Mouse (Mus musculus): Measurements from ENCODE around the gene Pclo. TPM values are rescaled to one million over a fixed set of nuclear protein-coding genes. Genes with fewer than 3 reads are reported as not detected.
"Not testable (repeated sequence)": the region's sequence is repeated elsewhere in the genome, so short reads cannot be mapped to it uniquely, and the experiment has no call there.

Gene Pclo
- total RNA-seq (2021), result 1 to 10 TPM; 3.5 to 6.7 TPM
- long read RNA-seq, experiment 1, result 0 reads
- long read RNA-seq, experiment 2, result 0 reads

DNA sequence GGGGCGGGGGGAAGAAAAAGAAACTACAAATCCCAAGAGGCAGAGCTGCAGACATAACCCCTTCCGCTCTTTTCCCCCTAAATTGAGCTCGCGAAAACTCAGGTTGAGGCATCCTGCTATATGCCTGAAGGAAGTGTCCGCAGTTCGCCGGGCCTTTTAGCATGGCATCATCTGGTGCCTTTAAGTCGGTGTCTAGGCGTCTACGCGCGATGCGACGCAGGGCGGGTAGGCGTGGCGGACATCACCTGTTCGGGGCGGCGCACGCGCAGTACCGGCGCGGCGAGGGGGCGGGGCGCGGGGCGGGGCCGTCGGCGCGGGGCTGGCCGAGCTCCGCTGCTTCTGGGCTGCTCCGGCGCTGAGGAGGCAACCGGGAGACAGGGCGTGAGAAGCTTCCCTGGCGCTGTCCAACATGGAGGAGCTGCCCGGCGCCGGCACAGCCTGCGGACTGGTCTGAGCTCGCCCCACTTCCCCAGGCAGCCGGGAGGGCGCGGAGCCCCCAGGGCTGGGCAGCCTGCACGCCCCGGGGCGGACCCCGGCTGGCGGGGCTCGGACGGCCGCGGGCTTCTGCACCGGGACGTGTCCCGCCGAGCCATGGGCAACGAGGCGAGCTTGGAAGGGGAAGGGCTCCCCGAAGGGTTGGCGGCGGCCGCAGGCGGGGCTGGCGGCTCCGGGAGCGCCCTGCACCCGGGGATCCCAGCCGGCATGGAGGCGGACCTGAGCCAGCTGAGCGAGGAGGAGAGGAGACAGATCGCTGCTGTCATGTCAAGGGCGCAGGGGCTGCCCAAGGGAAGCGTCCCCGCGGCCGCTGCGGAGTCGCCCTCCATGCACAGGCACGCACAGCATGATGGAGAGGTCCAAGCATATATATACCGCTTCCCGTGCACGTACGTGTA, at the start of gene Pclo:
Gene Pclo, plus strand, starts transcription at position 288 of the 893 bp plus-strand sequence.
- DNase-seq, result peak; percentile 91

DNA sequence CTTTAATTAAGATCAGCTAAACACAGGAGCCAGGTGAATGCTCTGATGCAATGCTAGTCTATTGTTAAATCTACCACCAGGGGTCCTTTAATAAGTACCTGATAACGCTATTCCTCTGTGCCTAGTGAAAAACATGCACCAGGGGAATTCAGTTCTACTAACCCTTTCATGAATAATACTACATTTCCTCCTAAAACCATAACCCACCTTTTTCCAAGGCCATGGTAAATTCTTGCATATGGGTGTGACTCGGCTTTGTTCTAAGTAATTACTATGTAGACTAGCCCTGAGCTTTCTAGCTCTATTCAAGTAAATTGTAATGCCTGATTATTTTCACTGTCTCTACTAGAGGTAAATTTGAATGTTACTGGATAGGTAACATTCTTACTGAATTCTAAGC, 20.3 kb upstream of the Pclo start:
- DNase-seq, result not testable (repeated sequence)

DNA sequence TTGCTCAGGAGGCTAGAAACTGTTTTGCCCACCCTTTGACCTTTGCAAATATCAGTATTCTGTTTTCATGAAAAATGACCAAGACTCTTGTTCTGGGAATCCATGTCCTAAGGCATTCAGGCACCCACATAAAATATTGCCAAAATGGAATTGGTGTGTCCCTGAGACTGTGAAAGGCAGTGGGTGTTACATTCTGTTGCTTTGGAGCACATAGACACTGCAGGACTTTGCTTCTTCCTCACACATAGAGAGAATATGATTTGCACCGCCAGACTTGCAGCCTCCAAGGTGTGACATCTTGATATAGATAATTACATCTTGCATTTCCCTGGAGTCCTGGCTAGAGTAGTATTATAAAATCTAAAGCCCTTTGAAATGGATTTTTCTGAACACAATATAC, 6.2 kb upstream of the Pclo start:
- no peak for DNase-seq

GRCm38 (mm10) chr5:14509621-14510020, 5.1 kb upstream of the Pclo start:
- DNase-seq, result no peak

DNA sequence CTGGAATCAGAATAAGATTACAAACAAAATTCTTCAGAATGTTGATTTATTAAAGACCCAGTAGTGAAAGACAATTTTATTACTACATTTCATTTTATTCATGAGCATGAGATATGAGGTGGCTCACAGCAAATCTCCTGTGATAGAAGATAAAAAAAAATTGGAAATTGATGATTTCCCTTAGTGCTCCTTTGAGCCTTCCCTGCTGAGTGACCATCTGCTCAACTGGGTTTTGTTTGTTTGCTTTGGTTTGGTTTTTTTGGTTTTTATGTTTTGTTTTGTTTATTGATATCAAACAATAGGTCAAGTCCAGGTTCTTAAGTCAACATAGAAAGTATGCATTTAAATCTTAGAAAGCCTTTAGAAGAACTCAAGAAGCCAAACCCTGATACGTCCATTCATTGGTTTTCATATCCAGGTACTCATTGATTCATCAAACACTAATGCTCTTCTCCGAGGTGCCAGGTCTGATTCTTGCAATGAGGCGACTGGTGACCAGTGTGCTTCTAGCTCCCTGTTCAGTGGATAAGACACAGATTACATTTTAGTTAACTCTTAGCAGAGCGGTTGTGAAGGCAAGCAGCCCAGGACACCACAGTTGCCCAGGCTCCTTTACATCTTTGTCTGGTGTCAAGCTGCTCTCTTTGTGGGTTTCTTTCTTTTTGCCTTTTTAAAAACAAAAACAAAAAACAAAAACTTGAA, 3.6 kb downstream of the Pclo start:
- no peak for DNase-seq

- DNase-seq, result no peak
Measured at GRCm38 (mm10) chr5:14522006-14522405, 7.3 kb downstream of the Pclo start.

- DNase-seq, result no peak
Measured at GRCm38 (mm10) chr5:14526038-14526437, 11.3 kb downstream of the Pclo start.

DNA sequence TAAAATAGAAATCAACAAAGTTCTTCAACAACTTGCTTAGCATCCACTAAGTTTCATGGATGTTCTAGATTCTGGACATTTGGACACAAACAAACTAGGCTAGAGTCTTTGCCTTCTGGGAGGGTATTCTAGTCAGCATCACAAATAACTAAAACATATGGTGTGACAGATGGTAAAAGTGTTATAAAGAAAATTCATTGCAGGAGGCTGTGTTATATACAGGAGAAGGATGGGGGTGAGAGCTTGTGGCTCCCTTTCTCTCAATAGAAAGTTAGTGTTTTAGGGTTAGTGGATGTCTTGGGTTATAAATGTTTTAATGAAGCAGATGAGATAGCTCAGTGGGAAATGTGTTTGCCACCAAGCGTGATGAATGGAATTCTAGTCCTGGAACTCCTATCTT, 13.1 kb downstream of the Pclo start:
- DNase-seq, result no peak

GRCm38 (mm10) chr5:14531906-14532305, 17.2 kb downstream of the Pclo start:
- no peak for DNase-seq

DNA sequence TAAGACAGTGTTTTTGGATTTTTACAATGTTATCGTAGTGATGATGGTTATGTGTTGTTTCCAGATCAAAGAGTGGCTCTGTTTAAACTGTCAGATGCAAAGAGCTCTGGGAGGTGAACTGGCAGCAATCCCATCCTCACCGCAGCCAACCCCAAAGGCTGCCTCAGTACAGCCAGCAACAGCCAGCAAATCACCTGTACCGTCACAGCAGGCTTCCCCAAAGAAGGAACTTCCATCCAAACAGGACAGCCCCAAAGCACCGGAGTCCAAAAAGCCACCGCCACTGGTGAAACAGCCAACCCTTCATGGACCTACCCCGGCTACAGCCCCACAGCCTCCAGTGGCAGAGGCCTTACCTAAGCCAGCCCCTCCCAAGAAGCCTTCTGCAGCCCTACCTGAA, 24.6 kb downstream of the Pclo start:
- DNase-seq, result no peak

DNA sequence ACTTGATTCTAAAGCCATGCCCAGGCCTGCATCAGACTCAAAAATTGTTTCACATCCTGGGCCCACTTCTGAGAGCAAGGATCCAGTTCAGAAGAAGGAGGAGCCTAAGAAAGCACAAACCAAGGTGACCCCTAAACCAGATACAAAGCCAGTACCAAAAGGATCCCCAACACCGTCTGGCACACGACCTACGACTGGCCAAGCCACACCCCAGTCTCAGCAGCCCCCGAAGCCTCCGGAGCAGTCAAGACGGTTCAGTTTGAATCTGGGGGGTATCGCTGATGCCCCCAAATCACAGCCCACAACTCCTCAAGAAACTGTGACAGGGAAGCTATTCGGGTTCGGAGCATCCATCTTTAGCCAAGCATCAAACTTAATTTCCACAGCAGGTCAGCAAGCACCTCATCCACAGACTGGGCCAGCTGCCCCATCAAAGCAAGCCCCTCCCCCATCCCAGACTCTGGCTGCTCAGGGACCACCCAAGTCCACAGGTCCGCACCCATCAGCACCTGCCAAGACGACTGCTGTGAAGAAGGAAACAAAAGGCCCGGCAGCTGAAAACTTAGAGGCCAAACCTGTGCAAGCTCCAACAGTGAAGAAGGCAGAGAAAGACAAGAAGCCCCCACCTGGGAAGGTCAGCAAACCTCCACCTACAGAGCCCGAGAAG, 25.4 kb downstream of the Pclo start:
- DNase-seq, result no peak

DNA sequence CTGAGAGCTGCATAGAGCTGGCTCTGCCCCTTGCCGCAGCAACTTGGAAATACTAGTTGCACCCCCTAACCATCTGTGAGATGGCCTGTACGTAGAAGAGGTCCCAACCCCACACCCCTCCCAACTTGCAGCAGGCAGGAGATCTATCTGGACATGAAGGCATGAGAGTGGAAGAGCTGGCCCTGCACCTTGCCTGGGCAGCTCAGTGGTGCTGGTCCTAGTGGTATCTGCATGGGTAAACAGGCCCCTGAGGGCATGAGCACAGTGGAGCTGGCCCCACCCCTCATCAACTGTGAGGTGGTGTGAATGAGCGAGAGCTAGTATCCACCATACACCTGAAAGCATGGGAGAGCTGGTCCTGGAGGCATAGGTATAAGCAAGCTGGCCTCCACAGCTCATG, 60.9 kb downstream of the Pclo start:
- no peak for DNase-seq

- no peak for DNase-seq
Measured at GRCm38 (mm10) chr5:14591479-14591878, 76.8 kb downstream of the Pclo start.

DNA sequence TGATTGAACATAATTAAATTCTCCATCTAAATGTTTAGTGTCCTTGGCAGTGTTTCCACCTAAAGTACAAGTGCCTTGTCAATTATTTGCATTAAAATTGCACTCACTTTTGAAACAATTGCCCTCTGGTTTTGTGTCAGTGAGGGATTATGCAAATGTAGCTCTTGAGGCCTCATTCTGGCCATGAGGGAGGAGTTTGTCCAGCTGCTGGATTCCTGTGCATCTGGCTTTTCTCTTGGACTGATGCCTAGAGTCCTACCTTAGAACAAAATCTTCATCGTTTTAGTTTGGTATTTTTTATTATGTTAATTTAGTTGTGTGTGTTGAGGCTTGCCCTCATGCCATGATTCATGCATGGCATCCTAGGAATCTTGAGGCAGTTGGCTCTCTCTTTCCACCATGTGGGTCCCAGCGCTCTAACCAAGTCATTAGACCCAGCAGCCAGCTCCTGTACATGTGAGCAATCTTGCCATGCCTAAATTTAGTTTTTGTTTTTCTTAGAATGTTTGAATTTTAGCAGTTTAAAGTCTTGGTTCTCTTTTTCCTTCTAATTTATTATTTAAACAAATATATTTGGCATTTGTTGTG, 80.8 kb downstream of the Pclo start:
- no peak for DNase-seq

DNA sequence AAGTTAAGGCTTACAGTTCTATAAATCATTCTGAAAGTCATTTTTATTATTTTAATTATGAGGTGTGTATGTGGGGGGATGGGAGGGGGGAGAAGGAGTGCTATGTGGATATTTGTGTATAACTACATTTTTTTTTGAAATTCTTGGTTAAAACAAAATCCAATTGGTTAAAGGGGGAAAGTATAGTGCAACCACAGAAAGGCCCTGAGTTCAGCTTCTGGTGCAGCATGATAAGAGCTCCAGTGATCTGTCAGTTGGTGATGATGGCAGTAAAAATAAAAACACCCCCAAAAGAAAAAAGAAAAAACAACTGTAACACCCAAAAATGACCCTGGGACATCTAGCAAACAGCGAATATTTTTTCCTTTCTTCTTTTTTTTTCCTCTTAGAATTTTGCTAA, 93.6 kb downstream of the Pclo start:
- DNase-seq, result no peak

DNA sequence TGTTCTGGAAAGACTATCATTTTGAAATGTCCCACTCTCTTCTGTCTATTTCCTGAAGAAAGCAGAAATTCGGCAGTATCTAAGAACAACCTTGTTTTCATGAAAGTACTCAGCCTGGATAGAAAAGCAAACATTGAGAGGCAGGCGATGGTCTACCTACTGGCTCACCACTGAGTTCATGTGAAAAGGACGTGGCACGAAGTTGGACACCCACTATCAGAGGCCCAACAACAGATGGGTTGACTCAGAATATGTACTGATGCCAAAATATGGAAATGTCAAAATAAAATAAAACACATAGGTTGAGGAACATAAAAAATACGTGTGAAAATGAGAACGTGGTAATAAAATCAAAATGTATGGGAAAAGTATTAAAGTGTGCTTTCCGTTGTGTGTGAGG, 106.4 kb downstream of the Pclo start:
- no peak for DNase-seq

DNA sequence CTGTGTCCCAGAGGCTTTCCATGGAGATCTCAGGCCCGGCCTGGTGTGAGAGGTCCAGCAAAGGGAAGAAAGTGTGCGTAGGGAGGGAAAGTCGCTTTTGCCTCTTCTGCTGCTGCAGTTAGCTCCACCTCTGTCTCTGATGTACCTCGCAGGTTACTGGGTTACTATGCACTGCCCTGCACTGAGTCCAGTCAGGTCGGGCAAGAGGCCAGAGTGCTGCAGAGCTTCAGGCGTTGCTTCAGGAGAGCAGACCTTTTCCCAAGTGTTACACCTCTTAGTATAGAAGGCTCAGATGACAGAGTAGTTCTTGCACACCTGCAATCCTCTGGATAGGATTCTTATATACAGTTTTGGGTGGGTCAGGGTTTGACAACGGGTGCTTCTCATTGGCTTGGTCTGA, 108.6 kb downstream of the Pclo start:
- DNase-seq, result no peak

DNA sequence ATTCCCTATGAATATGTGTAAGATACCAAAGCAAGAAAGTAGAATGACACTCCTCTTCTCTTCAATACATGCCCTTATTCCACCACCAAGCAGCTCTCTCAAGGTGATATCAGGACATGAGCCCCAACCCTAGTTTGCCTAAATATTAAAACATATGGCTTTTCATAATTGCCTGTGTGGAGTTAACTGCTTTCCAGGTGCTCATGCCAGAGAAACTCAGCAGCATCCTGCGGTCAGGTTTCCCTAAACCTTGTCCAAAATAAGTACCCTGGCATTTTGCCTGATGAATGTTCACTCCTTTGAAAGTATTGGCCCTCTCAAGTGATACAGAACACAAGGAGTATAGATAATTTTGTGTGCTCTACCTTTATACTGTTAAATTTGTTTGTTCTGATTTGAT, 126.5 kb downstream of the Pclo start:
- no peak for DNase-seq

- no peak for DNase-seq
Measured at GRCm38 (mm10) chr5:14645856-14646255, 131.1 kb downstream of the Pclo start.

DNA sequence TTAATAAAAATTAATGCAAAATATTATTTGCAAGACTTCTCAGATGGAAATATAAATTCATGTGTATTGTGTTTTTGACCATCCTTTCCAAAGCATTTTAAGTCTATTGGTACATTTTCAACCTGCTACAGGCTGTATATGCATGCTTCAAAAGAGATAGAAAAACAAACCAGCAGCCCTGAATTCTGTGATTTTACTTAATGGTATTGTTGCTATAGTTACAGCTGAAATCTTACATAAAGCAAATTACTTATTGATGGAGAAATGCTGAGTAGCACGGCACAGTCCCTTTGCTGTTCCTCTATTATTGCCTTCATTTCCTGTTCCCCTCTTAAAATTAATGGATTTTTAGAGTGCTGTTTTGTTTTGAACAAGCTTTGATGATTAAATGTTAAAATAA, 145.9 kb downstream of the Pclo start:
- no peak for DNase-seq

DNA sequence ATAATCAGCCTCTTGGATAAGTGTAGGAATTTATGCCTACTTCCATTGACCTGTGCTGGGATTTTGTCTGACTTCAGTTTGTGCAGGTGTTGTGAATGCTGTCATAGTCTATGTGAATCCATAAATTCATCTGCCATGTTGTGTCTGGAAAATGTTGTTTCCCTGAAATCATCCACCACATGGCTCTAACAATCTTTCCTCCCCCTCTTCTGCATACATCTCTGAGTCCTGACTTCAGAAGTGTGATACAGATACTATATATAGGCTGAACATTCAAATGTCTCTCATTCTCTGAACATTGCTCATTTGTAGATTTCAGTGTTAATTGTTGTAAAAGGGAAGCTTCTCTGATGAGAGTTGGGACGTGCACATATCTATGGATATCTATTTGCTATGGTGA, 147.5 kb downstream of the Pclo start:
- DNase-seq, result no peak

- no peak for DNase-seq
Measured at GRCm38 (mm10) chr5:14662603-14663002, 147.9 kb downstream of the Pclo start.

DNA sequence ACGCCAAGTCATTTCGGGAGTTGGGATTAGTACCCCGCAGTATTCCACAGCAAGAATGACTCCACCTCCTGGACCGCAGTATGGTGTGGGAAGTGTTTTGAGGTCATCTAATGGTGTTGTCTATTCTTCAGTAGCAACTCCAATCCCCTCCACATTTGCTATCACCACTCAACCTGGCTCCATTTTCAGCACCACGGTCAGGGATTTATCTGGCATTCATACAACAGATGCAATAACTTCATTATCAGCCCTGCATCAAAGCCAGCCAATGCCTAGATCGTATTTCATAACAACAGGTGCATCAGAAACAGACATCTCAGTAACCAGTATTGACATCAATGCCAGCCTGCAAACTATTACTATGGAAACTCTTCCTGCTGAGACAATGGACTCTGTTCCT, 165.7 kb downstream of the Pclo start:
- peak; percentile 15 for DNase-seq

Measured in adrenal gland, postnatal 10 days (tissue).